Mouse (Mus musculus): ENCODE measurements around the gene Fancd2. TPM values are rescaled to one million over a fixed set of nuclear protein-coding genes. Genes with fewer than 3 reads are reported as not detected.

The Fancd2 gene
- polyA plus RNA-seq (2014; fragmentation: Nextera tagmentation; extraction: Ambion mirVana), result 13.1 and 13.9 TPM in 2 replicates

GRCm38 (mm10) chr6:113530932-113531839 lies at the start of gene Fancd2, which contains the start of gene Emc3:
Gene Fancd2 (plus strand): TSS chr6:113531682.
Gene Emc3 (minus strand): TSS chr6:113531652.
- peak within 1 kb of the TSS; percentile 56 for H3K4me2 ChIP-seq (ENCODE audit: low read length)
- DNase-seq (ENCODE audit: low spot score), result peak; percentile 100
- H3K27me3 ChIP-seq (replicated peaks; ENCODE audit: control insufficient read depth, insufficient read depth, low read length), result no peaks in the 10 kb centered on the region
- H3K27ac ChIP-seq (ENCODE audit: low read depth), result peak within 1 kb of the TSS; percentile 71; the same call in 1 of the 2 replicates
- H3K9me3 ChIP-seq (ENCODE audit: control insufficient read depth, low read length), result no peaks in the 10 kb centered on the region
- peak within 1 kb of the TSS; percentile 98 for H3K4me3 ChIP-seq (ENCODE audit: low read depth, low read length)
- H3K9ac ChIP-seq (ENCODE audit: low read length), result peak within 1 kb of the TSS; percentile 83
- 1% methylated on average over 47 of the region's 47 CpGs for WGBS
- H3K4me1 ChIP-seq (replicated peaks; ENCODE audit: control insufficient read depth, insufficient read depth, low read length), result peaks cover 9% of the 10 kb centered on the region; the same call in 1 of the 2 replicates
- peaks cover 20% of the 10 kb centered on the region for H3K36me3 ChIP-seq (ENCODE audit: control insufficient read depth, insufficient read depth, low read length)
- peak; percentile 92 for ATAC-seq (replicated peaks; ENCODE audit: low FRiP score, low TSS enrichment, low read depth)

DNA sequence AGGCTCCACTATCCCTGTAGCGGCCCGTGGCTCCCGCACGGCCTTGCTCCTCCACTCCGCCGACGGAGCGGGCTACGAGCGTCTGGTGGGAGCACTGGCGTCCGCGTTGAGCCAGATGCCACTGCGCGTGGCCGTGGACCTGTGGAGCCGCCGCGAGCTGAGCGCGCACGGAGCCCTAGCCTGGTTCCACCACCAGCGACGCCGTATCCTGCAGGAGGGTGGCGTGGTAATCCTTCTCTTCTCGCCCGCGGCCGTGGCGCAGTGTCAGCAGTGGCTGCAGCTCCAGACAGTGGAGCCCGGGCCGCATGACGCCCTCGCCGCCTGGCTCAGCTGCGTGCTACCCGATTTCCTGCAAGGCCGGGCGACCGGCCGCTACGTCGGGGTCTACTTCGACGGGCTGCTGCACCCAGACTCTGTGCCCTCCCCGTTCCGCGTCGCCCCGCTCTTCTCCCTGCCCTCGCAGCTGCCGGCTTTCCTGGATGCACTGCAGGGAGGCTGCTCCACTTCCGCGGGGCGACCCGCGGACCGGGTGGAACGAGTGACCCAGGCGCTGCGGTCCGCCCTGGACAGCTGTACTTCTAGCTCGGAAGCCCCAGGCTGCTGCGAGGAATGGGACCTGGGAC lies 48.9 kb upstream of the Fancd2 start:
- Histone ChIP-seq H3K9ac (ENCODE audit: low read length) (peak overlapping the region; percentile 42), H3K27ac (ENCODE audit: low read depth) (peak overlapping the region; percentile 71; the same call in 1 of the 2 replicates), H3K27me3 (replicated peaks; ENCODE audit: control insufficient read depth, insufficient read depth, low read length) (peaks cover 24% of the 10 kb centered on the region), H3K4me2 (ENCODE audit: low read length) (peak overlapping the region; percentile 88), H3K4me1 (replicated peaks; ENCODE audit: control insufficient read depth, insufficient read depth, low read length) (peaks cover 11% of the 10 kb centered on the region; the same call in 1 of the 2 replicates), H3K9me3 (ENCODE audit: control insufficient read depth, low read length) (no peaks in the 10 kb centered on the region), H3K4me3 (ENCODE audit: low read depth, low read length) (peak overlapping the region; percentile 44), H3K36me3 (ENCODE audit: control insufficient read depth, insufficient read depth, low read length) (no peaks in the 10 kb centered on the region)
- ATAC-seq (replicated peaks; ENCODE audit: low FRiP score, low TSS enrichment, low read depth) (peak; percentile 57), DNase-seq (ENCODE audit: low spot score) (peak; percentile 63)
- WGBS, result 3% methylated on average over 65 of the region's 65 CpGs

- ATAC-seq (replicated peaks; ENCODE audit: low FRiP score, low TSS enrichment, low read depth) (peak; percentile 94), DNase-seq (ENCODE audit: low spot score) (peak; percentile 95)
- H3K27ac ChIP-seq (ENCODE audit: low read depth), result peak within 1 kb of the TSS; percentile 71
- H3K9ac ChIP-seq (ENCODE audit: low read length), result peak within 1 kb of the TSS; percentile 59
- peaks cover 24% of the 10 kb centered on the region for H3K27me3 ChIP-seq (replicated peaks; ENCODE audit: control insufficient read depth, insufficient read depth, low read length)
- H3K36me3 ChIP-seq (ENCODE audit: control insufficient read depth, insufficient read depth, low read length), result no peaks in the 10 kb centered on the region
- H3K9me3 ChIP-seq (ENCODE audit: control insufficient read depth, low read length), result no peaks in the 10 kb centered on the region
- H3K4me1 ChIP-seq (replicated peaks; ENCODE audit: control insufficient read depth, insufficient read depth, low read length), result peaks cover 11% of the 10 kb centered on the region; the same call in 1 of the 2 replicates
- H3K4me3 ChIP-seq (ENCODE audit: low read depth, low read length), result peak within 1 kb of the TSS; percentile 44
- H3K4me2 ChIP-seq (ENCODE audit: low read length), result peak within 1 kb of the TSS; percentile 88
- under 1% methylated on average over 26 of the region's 26 CpGs for WGBS
Measured at GRCm38 (mm10) chr6:113483100-113483615, 48.3 kb upstream of the Fancd2 start, which contains the start of gene Creld1. Gene Creld1 (plus strand): TSS chr6:113483297.

GRCm38 (mm10) chr6:113483729-113484128 lies 47.8 kb upstream of the Fancd2 start:
- peak; percentile 25; the same call in 1 of the 2 replicates for ATAC-seq (replicated peaks; ENCODE audit: low FRiP score, low TSS enrichment, low read depth)
- peak overlapping the region; percentile 44 for H3K4me3 ChIP-seq (ENCODE audit: low read depth, low read length)
- peak overlapping the region; percentile 57 for H3K27ac ChIP-seq (ENCODE audit: low read depth)
- H3K36me3 ChIP-seq (ENCODE audit: control insufficient read depth, insufficient read depth, low read length), result no peaks in the 10 kb centered on the region
- peaks cover 24% of the 10 kb centered on the region for H3K27me3 ChIP-seq (replicated peaks; ENCODE audit: control insufficient read depth, insufficient read depth, low read length)
- H3K4me2 ChIP-seq (ENCODE audit: low read length), result peak overlapping the region; percentile 88
- H3K4me1 ChIP-seq (replicated peaks; ENCODE audit: control insufficient read depth, insufficient read depth, low read length), result peaks cover 11% of the 10 kb centered on the region; the same call in 1 of the 2 replicates
- H3K9me3 ChIP-seq (ENCODE audit: control insufficient read depth, low read length), result no peaks in the 10 kb centered on the region
- peak overlapping the region; percentile 59 for H3K9ac ChIP-seq (ENCODE audit: low read length)
- peak; percentile 57 for DNase-seq (ENCODE audit: low spot score)
- 9% methylated on average over 10 of the region's 10 CpGs for WGBS

- Histone ChIP-seq H3K9ac (ENCODE audit: low read length) (no peak overlapping the region), H3K36me3 (ENCODE audit: control insufficient read depth, insufficient read depth, low read length) (peaks cover 9% of the 10 kb centered on the region; the same call in 1 of the 2 replicates), H3K4me2 (ENCODE audit: low read length) (no peak overlapping the region), H3K4me3 (ENCODE audit: low read depth, low read length) (no peak overlapping the region), H3K27me3 (replicated peaks; ENCODE audit: control insufficient read depth, insufficient read depth, low read length) (peaks cover 5% of the 10 kb centered on the region; the same call in 1 of the 2 replicates), H3K4me1 (replicated peaks; ENCODE audit: control insufficient read depth, insufficient read depth, low read length) (peaks cover 11% of the 10 kb centered on the region; the same call in 1 of the 2 replicates), H3K9me3 (ENCODE audit: control insufficient read depth, low read length) (no peaks in the 10 kb centered on the region), H3K27ac (ENCODE audit: low read depth) (no peak overlapping the region)
- DNase-seq (ENCODE audit: low spot score) (no peak), ATAC-seq (replicated peaks; ENCODE audit: low FRiP score, low TSS enrichment, low read depth) (no peak)
- WGBS, result 53% methylated on average over 7 of the region's 7 CpGs
Measured at GRCm38 (mm10) chr6:113487125-113487576, 44.3 kb upstream of the Fancd2 start.

GRCm38 (mm10) chr6:113489410-113489809 lies 42.1 kb upstream of the Fancd2 start:
- WGBS, result 94% methylated on average over 14 of the region's 14 CpGs
- Histone ChIP-seq H3K9me3 (ENCODE audit: control insufficient read depth, low read length) (no peaks in the 10 kb centered on the region), H3K4me3 (ENCODE audit: low read depth, low read length) (no peak overlapping the region), H3K9ac (ENCODE audit: low read length) (no peak overlapping the region), H3K27ac (ENCODE audit: low read depth) (no peak overlapping the region), H3K4me2 (ENCODE audit: low read length) (no peak overlapping the region), H3K4me1 (replicated peaks; ENCODE audit: control insufficient read depth, insufficient read depth, low read length) (peaks cover 3% of the 10 kb centered on the region; the same call in 1 of the 2 replicates), H3K36me3 (ENCODE audit: control insufficient read depth, insufficient read depth, low read length) (peaks cover 9% of the 10 kb centered on the region; the same call in 1 of the 2 replicates), H3K27me3 (replicated peaks; ENCODE audit: control insufficient read depth, insufficient read depth, low read length) (no peaks in the 10 kb centered on the region; the same call in 1 of the 2 replicates)
- no peak for DNase-seq (ENCODE audit: low spot score)
- no peak for ATAC-seq (replicated peaks; ENCODE audit: low FRiP score, low TSS enrichment, low read depth)

- no peak for DNase-seq (ENCODE audit: low spot score)
- H3K36me3 ChIP-seq (ENCODE audit: control insufficient read depth, insufficient read depth, low read length), result peaks cover 9% of the 10 kb centered on the region; the same call in 1 of the 2 replicates
- no peak for ATAC-seq (replicated peaks; ENCODE audit: low FRiP score, low TSS enrichment, low read depth)
Measured at GRCm38 (mm10) chr6:113492101-113492864, 39.2 kb upstream of the Fancd2 start.

More at GRCm38 (mm10) chr6:113492101-113492864, 39.2 kb upstream of the Fancd2 start:
- H3K9me3 ChIP-seq (ENCODE audit: control insufficient read depth, low read length), result no peaks in the 10 kb centered on the region
- peaks cover 24% of the 10 kb centered on the region for H3K27me3 ChIP-seq (replicated peaks; ENCODE audit: control insufficient read depth, insufficient read depth, low read length)
- no peak overlapping the region for H3K4me2 ChIP-seq (ENCODE audit: low read length)
- H3K4me1 ChIP-seq (replicated peaks; ENCODE audit: control insufficient read depth, insufficient read depth, low read length), result peaks cover 4% of the 10 kb centered on the region; the same call in 1 of the 2 replicates
- no peak overlapping the region for H3K4me3 ChIP-seq (ENCODE audit: low read depth, low read length)
- WGBS, result 79% methylated on average over 24 of the region's 24 CpGs
- H3K27ac ChIP-seq (ENCODE audit: low read depth), result no peak overlapping the region
- no peak overlapping the region for H3K9ac ChIP-seq (ENCODE audit: low read length)

Data from intestine, embryonic 14.5 days (tissue).